Mouse (Mus musculus): ENCODE measurements around the gene Kif3b.

GRCm38 (mm10) chr2:153256604-153257003 lies 34.6 kb upstream of the Kif3b start:
- TF ChIP-seq GATA1 (IDR thresholded peaks at IDR 0.05; ENCODE audit: borderline replicate concordance, low read length) = no peak
- TF ChIP-seq FLI1 (IDR thresholded peaks at IDR 0.05; ENCODE audit: low read length) = no peak
